ENCODE assay signal across 10 mouse cellular contexts in genomic region chr15:80876231-80876630, GRCm38 (mm10).
DNase-seq lines count a peak whose midpoint lies in the region; ATAC-seq and TF ChIP-seq lines count a peak whose summit lies in the region.
"Had no signal": no experiment of that assay in that cellular context is flagged by ENCODE, and none has a peak within 500 bp of the region (broad histone marks: within the 10 kb centered on the region; RNA-seq: fewer than 3 reads in every experiment).

No protein-coding gene starts in this region.

- peak; percentile 14 for DNase-seq in kidney, adult 18-20 months
- DNase-seq in adrenal gland, postnatal 10 days, result peak; percentile 73
- peak; percentile 88 for DNase-seq in cerebellum, postnatal 14 days
- peak; percentile 33 to 38 for DNase-seq in left cerebral cortex, adult 2 months (ENCODE audit: extremely low spot score in 1 of 2, low spot score in 2 of 2)
- DNase-seq in retina, postnatal 1 day, result no peak
- no peak for DNase-seq in limb, embryonic 10.5 days (ENCODE audit: low spot score)
- DNase-seq in embryo, embryonic 9.5 days (ENCODE audit: extremely low spot score), result no peak

- no peaks in the 10 kb centered on the region for H3K27me3 ChIP-seq in kidney, embryonic 16.5 days (ENCODE audit: insufficient read depth, low read length)
- H3K27me3 ChIP-seq in limb, embryonic 10.5 days (ENCODE audit: low read depth, poor library complexity, severe bottlenecking), result no peaks in the 10 kb centered on the region

- intact Hi-C loops in left cerebral cortex, adult 2 months (cut with DNase I), result loop anchor here (5.0 kb wide), 1 partner anchor 79 kb away; no protein-coding TSS in a partner anchor

- TF ChIP-seq CTCF in left cerebral cortex, adult 2 months (IDR thresholded peaks at IDR 0.05), result no peak; the same call in 1 of the 2 replicates

- H3K4me2 ChIP-seq in kidney, embryonic 16.5 days (replicated peaks; ENCODE audit: low read depth, low read length), result no peak overlapping the region
- H3K4me2 ChIP-seq: lung, embryonic 14.5 days had no signal

- no peak for ATAC-seq in kidney, embryonic 16.5 days (ENCODE audit: low FRiP score, low TSS enrichment)

- no peaks in the 10 kb centered on the region for H3K4me1 ChIP-seq in kidney, embryonic 16.5 days (ENCODE audit: insufficient read depth, low read length)
- no peaks in the 10 kb centered on the region for H3K4me1 ChIP-seq in limb, embryonic 10.5 days

- H3K27ac ChIP-seq in kidney, embryonic 16.5 days (ENCODE audit: low read length), result no peak overlapping the region
- no peak overlapping the region for H3K27ac ChIP-seq in left cerebral cortex, adult 2 months
- H3K27ac ChIP-seq in limb, embryonic 10.5 days, result no peak overlapping the region
- H3K27ac ChIP-seq: kidney, postnatal 0 days had no signal

- peaks cover 49% of the 10 kb centered on the region for H3K36me3 ChIP-seq in kidney, embryonic 16.5 days (ENCODE audit: insufficient read depth, low read length)
- H3K36me3 ChIP-seq in limb, embryonic 10.5 days, result peaks cover 58% of the 10 kb centered on the region

- no peak overlapping the region for H3K4me3 ChIP-seq in kidney, embryonic 16.5 days (ENCODE audit: low read length)
- no peak overlapping the region for H3K4me3 ChIP-seq in left cerebral cortex, adult 2 months
- H3K4me3 ChIP-seq in limb, embryonic 10.5 days, result no peak overlapping the region

- 91% methylated on average over 21 of the region's 21 CpGs for WGBS in kidney, embryonic 16.5 days
- 86% methylated on average over 21 of the region's 21 CpGs for WGBS in limb, embryonic 10.5 days

- no peak overlapping the region for H3K9ac ChIP-seq in kidney, embryonic 16.5 days (replicated peaks; ENCODE audit: low read length)
- H3K9ac ChIP-seq: lung, embryonic 14.5 days had no signal

- H3K9me3 ChIP-seq in kidney, embryonic 16.5 days (ENCODE audit: low read length), result no peaks in the 10 kb centered on the region
- H3K9me3 ChIP-seq in limb, embryonic 10.5 days (replicated peaks), result no peaks in the 10 kb centered on the region

Comparison
In these comparisons a context has a peak if more than half of its experiments do, and no peak if none do; other contexts are left out.
1. DNase-seq: peak in kidney, adult 18-20 months (single experiment), adrenal gland, postnatal 10 days (single experiment), cerebellum, postnatal 14 days (2 of 2) and left cerebral cortex, adult 2 months (2 of 2); none in retina, postnatal 1 day (single experiment), limb, embryonic 10.5 days (single experiment) and embryo, embryonic 9.5 days (single experiment).